Mouse (Mus musculus): ENCODE measurements around the gene Adh1. TPM values are rescaled to one million over a fixed set of nuclear protein-coding genes. Genes with fewer than 3 reads are reported as not detected.
A peak's percentile ranks its signal among the peaks of the same experiment; 100 is the strongest.

Adh1 gene
- total RNA-seq, 4 experiments from 2014 or later, result 26.8 to 55.8 (median 33.1) TPM

DNA sequence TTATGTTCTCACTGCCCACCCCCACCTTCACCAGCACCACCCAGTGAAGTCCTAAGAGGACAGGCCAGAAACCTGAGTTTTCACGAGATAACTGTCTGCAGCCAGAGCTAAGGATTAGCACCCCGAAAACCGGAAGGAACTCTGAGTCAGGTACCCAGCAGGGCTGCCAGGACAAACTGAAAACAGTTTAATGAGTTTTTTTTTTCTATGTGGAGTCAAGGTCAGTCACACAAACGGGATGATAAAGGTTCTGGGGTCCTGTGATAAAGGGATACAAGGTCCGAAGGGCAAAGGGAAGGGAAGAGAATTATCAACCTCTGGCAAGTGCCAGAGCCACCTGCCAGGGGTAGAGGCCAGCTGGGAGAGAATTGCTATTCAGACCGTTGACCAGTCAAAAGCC, 19.4 kb upstream of the Adh1 start:
- peak; percentile 24 for DNase-seq (ENCODE audit: low spot score)

DNA sequence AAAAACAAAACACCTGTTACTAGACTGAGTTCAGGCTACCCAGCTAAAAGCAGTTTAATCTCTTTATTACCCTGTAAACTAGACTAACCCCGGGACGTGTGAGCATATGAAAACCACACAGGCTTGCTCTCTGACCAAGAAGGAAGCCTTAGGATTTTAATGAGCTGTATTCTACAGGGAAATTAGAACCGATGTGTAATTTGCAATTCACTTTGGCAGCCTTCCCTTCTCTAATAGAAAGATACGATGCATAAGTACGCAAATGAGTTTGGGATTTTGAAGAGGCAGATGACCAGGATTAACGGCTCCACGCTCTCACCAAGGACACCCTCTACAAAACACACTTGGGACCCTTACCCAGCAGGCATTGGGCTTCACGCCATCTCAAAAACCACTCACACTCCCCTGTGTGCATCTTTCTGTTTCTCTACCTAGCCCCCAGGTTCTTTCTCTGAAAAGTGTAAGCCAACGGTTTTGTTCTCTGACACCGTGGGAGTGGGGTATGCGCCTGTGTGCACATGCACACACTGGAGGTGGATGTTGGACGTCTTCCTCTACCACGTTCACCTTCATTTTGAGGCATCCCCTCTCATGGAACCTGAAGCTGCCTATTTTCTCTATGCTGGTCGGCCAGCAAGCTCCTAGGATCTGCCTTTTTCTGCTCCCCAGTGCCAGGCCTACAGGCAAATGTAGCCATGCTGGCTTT, 18.6 kb upstream of the Adh1 start:
- DNase-seq (ENCODE audit: low spot score), result no peak

DNA sequence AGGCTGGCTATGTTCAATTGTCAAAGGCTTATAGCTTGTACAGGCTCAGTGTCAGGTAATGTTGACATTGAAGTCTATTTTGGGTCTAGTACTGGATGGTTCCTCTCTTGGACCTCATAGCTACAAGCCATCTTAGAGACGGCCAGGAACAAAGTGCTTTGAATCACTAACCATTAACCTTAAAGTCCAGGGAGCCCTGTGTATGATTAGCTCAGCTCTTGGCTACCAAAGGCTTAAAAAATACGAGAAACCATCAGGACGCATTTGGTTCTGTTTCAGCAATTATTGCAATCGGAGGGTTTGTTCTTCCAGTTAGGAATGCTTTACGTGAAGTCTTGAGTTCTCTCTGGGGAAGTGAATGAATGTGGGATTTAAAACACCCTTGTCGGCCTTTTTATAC, 17.9 kb upstream of the Adh1 start:
- DNase-seq (ENCODE audit: low spot score), result no peak

DNA sequence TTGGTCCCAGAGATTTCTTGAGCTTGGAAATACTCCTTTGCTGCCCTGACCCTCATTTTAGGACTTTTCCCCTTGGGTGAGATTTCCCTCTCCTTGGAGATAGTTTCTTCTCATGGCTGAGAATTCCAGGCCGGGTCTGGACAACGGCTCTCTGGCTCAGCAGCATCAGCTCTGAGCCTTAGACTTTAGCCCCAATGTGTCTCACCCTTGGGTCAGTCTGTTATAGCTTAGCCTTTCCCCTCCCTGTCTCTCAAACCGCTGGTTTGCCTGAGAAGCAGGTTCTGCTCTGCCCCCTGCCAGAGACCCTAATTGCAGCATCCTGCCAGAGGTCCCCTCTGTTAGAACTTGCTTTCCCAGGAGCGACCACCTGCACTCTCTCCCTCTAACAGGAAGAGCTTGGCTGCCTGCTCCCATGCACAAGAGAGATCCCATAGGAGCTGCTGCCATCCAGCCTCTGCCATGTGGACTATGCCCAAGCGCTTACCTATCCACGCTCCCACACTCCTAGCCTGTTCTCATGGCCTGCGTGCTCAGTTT, 16.4 kb upstream of the Adh1 start:
- no peak for DNase-seq (ENCODE audit: low spot score)

DNA sequence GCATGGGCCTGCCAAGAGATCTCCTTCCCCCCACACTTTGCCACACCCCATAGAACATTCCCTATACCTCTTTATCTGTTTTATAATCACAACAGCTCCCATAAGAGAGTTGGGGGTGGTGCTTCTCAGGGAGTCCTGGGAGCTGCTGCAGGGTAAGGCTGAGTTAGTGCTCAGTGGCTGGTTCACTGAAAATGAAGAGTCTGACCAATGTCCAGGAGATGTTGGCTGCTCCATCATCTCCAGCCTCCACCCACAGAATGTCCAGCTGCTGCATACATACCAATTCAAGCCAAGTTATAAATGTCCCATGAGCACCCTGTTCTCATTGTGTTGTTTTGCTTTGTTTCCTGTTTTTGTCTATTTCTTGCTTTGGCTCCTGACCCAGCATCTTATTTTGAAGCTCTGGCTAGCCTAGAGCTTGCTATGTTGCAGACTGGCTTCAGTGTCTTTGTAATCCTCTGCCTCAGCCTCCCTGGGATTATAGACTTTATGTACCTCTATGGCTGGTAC, 14.2 kb upstream of the Adh1 start:
- peak; percentile 52 for DNase-seq (ENCODE audit: low spot score)

DNA sequence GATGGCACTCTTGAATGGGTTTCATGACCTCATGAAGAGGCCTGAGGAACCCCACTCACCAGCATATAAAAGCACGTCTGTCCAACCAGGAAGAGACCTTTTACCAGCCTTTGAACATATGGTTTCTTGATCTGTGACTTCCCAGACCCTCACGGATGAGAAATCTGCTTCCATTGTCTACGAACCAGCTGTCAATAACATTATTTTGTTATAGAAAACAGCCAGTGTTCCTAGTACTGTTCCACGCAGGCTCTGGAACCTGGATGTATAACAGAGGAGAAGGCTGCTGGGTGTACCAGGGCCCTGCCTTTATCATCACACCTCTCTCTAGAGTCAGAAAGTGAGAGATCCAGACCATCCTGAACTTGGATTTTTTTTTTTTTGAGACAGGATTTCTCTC, 13.6 kb upstream of the Adh1 start:
- no peak for DNase-seq (ENCODE audit: low spot score)

DNA sequence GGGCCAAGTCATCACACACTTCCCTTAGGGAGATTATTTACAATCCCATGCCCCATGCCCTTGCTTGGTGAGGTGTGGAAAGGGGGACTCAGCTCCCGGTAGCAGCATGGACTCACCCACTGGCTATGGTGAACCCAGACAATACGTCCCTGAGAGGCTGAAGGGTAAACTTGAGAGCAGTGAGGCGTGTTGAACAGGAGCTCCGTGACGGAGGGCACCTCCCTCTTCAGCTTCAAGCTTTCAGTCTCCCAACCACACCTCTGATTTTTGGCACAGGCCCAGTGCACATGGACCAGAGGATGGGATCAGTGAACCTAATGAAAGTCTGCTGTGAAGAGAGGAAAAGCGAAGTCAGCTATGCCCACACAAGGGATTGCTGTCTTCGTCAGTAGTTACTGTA, 12.8 kb upstream of the Adh1 start:
- peak; percentile 29 for DNase-seq (ENCODE audit: low spot score)

DNA sequence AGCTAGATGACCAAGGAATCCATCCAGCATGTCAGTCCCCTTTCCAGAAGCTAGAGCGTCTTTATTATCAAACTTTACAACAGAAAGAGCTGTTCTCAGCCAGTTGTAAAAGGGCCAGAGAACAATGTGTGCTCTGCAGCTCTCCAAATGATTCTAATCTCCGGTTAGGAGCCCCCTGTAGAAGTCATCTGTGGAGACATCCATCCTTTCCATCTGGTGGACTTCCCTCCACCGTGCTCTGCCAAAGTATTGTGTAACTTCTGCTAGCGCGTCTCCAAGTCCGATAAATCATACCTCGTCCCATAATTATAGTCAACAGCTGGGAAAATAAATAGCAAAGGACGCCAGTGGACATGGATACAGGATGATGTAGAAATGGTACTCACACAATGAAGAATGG, 12.0 kb upstream of the Adh1 start:
- DNase-seq (ENCODE audit: low spot score), result peak; percentile 89

DNA sequence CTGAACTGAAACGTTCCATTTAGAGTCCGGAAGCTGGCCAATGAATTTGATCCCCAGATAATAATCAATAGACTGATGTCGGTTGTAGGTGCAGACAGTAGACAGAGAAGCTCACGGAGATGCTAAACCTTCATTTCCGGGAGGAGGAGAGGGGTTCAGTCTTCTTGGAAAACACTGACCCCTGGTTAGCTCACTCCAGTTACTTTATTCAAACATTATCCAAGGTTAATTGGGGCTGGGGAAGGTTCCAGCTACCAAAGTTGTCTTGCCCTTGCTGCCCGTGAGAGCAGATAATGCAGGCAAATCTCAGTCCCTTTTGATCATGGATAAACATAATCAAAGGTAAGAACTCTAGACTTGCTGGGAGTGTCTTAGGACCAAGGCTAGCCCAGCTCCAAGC, 9.6 kb upstream of the Adh1 start:
- no peak for DNase-seq (ENCODE audit: low spot score)

DNA sequence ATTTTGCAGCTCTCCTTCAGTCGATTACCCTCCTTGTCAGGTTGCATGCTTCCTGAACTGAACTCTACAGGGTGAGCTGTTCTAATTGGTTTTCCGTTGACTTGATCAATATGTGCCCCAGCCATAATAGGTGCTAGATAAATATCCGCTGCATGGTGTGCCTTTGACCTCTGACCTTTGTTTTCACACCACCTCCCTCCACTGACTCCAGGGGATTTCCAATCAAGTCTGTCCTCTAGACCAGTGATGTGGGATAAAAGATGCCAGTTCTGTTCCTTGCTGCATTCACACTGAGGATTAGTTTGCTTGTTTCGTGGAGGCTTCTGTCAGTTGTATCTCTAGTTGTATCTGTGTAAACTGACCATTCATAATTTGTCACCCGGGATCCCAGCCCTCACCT, 6.6 kb upstream of the Adh1 start:
- DNase-seq (ENCODE audit: low spot score), result no peak

DNA sequence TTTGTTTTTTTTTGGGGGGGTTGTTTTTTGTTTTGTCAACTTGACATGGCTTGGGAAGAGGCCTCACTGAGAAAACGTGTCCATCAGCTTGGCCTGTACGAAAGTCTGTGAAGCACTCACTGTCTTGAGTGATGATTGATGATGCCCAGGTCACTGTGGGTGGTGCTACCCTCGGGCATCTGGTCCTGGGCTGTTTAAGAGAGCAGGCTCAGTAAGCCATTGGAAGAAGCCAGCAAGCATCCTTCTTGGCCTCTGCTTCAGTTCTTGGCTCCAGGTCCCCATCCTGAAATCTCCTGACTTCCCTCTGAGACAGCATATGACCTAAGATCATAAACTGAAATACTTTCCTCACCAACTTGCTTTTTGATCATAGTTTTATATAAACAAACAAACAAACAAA, 5.4 kb upstream of the Adh1 start:
- no peak for DNase-seq (ENCODE audit: low spot score)

DNA sequence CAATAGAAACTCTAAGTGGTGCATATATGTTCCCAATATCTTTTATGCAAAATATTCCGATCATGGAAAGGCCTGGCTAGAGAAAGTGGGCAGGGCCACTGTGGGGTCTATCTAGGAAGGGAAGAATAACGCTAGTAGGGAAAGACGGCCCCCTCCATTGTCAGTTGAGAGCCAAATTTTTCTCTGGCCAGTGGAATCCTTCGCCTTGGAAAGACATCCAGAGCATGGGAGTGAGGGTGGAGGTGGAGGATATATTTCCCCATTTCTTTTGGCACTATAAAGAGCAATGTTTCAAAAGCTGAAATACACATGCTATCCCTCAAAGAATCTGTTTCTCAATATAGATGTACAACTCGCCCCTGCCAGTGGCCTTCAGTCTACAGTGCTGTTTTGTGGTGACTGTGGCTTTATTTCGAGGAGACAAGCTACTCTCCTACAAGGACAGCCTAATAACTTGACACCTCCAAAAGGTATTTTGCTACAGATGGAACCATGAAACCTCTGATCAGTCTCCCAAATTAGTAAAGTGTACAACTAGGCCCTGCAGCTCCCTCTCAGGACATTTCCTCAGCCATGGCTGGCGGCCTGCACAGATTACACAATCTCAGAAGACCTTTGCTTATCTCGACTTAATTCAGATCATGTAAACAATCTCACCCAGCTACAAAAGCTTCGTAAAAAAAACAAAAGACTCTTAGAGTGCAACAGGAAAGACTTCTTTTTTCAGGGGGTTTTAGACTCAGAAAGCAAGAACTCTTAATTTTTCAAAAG, 4.8 kb upstream of the Adh1 start:
- peak; percentile 32 for DNase-seq (ENCODE audit: low spot score)

DNA sequence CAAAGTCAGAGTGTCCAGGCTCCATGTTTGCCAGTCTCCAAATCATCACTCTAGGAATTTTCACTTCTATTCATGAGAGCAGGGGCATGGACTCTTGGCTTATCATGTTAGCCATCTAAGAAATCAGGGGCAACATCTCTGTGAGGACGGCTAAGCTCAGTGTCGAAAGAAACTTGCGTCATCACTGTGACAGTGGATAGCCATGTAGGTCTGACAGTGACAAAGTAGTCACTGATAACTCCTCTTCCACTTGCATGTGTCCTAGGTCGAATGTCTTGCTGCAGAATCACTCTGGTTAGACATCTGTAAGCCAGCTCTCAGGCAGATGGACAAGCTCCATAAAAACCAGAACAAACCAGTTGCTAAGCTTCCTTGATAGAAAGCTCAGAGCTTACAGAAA, 1.8 kb downstream of the Adh1 start:
- no peak for DNase-seq (ENCODE audit: low spot score)

DNA sequence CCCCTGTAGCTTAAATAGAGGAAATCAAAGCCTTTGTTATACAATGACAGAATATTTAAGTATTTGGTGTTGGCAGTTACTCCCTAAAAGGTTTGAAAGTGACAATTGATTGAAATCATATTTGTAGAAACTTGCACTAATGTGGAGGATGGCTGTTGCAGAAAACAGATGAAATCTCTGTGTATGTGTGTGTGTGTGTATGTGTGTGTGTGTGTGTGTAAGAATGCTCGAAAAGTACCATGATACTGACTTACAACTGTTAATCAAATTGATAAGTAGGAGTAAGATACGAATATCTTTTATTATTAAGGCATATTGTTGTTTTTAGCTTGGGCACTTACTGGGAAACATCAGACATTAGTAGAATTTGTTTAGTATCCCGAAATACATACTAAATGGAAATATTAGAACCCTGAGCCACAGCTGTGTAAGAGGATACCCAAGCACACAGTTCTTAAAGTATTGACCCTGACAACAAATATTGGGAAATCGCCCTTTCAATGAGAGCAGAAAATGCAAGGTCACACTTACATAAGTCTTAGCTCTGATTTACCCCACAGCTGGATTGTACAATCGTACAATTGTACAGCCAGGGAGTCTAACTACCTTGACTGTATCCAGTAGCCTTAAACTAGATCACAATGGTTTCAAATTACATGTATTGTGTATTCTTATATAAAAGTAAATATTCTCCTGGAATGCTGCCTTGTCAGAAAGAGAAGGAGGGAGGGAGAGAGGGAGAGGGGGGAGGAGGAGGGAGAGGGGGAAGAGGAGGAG, 2.6 kb downstream of the Adh1 start:
- no peak for DNase-seq (ENCODE audit: low spot score)

DNA sequence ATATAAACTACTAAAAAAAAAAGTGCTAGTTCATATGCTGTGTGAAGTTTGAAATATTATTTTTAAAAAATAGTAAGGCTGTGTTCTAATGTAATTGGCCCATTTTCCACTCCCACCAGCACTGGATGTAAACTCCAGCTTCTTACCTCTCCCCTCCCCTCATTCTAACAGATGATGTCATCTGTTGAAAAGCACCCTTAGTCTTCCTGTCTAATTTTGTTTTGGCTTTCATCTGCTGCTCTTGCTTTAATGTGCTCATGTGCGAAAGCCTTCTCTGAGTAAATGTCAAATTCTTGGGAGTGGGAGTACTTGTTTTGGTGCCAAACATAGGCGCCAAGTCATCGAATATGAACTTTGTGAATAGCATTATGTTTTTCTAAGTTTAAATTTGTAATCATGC, 3.9 kb downstream of the Adh1 start:
- no peak for DNase-seq (ENCODE audit: low spot score)

DNA sequence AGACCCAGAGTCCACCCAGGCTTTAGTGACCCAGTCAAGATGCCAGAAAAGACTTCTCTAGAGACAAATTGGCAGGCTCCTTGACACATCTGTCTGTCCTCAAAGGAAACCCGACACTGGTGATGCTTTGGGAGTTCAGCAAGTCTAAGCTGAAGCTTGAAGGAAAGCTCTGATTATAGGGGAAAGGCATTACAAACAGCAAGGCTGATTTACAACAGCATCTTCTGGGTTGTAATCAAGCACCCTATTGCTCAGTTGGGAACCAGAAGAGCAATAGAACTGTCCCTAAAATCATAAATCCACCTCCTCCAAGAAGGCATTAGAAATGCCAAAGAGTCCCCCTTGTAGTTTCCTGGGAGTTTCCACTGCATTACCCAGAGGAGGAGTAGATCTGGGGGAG, 9.7 kb downstream of the Adh1 start:
- DNase-seq (ENCODE audit: low spot score), result peak; percentile 18

DNA sequence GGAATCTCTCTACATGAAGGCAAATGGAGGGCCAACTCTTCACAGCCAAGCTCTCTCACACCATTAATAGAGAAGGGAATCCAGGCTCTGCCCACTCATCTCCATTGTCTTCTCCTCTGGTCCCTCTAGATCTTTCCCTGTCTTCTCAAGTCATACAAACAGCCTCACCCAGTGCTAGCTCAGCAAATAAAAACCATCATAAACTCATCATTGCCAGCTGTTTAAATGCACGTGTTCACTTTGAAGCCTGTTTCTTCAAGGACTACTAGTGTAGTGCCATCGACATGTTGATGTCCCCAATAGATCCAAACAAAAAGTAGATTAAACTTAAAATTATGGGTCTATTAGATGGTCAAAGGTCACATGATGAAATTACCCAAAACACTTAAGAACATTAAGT, 10.5 kb downstream of the Adh1 start:
- no peak for DNase-seq (ENCODE audit: low spot score)

DNA sequence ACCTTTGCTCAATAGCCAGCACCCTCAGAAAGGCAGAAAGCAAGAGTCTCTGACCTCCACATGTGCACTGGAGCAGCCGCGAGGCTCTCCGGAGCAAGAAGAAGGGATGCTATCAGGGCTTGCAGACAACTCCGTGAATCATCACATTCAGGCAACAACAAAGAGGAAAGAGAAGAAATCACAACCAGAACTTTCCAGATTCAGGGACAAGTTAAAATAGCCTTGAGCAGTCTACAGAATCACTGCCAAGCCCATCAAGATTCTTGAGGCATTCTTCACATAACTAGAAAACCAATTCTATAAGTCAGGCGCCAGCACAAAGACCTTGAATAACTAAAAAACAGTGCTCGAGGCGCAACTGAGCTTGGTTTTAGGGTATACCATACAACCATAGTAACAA, 12.3 kb downstream of the Adh1 start:
- no peak for DNase-seq (ENCODE audit: low spot score)

DNA sequence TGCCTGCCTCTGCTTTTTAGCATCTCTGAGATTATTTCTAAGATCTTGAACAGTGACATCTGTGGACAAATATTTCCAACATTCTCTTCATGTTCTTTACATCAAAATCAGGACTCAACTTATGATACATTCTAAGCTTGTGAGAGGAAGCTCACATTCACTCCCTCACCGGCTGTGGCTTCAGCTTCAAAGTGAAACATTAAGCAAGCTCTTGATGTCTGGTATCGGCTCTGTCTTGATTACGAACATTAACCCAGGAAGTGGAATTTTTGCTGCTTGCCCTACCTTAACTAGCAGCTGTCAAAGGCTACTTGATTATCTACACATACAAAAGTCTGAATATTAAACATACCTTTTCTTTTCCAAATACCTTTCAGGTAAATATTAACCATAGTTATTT, 14.3 kb downstream of the Adh1 start:
- DNase-seq (ENCODE audit: low spot score), result no peak

DNA sequence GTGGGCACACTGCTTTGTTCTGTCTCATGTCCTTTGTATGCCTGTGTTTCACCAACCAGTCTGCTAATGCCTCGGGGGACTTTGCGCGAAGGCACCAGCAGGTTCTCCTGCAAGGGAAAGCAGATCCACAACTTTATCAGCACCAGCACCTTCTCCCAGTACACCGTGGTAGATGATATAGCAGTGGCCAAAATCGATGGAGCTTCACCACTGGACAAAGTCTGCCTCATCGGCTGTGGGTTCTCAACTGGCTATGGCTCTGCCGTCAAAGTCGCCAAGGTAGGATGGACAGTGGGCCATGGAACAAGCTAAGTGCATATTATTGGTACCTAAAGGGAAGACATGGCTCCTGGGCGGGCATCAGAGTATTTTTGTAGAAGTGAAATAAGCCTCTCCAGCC, 21.8 kb downstream of the Adh1 start:
- DNase-seq (ENCODE audit: low spot score), result no peak

DNA sequence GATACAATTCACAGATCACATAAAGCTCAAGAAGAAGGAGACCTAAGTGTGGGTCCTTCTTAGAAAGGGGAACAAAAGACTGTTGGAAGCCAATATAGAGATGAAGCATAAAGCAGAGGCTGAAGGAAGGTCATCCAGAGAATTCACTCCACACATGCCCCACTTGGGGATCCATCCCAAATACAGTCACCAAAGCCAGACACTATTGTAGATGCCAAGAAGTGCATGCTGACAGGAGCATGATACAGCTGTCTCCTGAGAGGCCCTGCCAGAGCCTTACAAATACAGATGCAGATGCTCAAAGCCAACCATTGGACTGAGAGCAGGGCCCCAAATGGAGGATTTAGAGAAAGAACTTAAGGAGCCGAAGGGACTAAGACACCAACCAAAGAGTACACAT, 23.0 kb downstream of the Adh1 start:
- DNase-seq (ENCODE audit: low spot score), result no peak

DNA sequence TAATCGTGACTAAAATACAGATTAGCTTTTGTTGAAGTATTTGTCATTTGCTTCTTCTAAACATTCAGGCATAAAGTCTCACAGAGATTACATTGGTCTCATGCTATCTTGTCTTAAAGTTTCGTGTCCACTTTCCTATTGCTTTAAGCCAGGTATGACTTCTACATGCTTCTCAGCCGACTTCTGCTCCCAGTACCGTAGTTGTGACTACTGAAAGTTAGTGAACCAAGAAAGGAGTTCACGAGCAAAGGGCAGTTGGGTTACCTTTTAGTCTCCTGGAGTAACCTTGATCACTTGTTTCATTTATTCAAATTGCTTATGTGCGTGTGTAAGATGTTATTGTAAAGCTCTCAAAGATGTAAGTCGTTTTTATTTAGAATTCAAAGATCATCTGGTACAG, 25.2 kb downstream of the Adh1 start:
- no peak for DNase-seq (ENCODE audit: low spot score)
